Mouse (Mus musculus): Measurements from ENCODE around the gene Csf1.
A peak's percentile ranks its signal among the peaks of the same experiment; 100 is the strongest.

Gene Csf1

DNA sequence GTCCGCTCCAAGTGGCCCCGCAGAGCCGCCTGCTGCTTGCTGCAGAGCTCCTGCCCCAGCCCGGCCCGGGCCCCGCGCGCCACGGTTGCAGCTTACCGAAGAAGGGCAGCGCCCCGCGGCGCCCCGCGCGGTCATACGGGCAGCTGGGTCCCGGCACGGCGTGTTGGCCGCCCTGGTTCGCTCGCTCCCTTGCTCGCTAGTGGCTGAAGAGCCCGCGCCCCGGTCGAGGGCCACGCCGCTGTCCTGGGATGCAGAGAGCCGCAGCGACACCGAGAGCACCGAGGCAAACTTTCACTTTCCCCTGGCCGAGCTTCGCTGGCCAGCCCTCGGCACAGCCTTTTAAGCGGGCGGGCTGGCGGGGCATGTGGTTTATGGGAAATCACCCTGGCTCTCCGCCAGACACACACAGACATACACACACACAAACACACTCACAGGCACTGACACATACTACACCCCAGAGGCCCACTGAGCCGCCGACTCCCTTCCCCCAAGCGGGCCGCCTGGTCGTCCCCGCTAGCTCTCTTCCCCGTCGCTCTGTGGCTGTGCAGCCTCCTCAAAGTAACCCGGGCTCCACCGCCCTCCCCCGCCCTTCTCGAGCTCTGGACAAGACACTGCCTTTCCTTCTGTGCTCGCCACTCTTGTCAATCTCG is at the start of gene Csf1:
Gene Csf1, minus strand, starts transcription at position 541 of the 653 bp plus-strand sequence.
- DNase-seq (ENCODE audit: low read depth, low spot score) = peak; percentile 81

DNA sequence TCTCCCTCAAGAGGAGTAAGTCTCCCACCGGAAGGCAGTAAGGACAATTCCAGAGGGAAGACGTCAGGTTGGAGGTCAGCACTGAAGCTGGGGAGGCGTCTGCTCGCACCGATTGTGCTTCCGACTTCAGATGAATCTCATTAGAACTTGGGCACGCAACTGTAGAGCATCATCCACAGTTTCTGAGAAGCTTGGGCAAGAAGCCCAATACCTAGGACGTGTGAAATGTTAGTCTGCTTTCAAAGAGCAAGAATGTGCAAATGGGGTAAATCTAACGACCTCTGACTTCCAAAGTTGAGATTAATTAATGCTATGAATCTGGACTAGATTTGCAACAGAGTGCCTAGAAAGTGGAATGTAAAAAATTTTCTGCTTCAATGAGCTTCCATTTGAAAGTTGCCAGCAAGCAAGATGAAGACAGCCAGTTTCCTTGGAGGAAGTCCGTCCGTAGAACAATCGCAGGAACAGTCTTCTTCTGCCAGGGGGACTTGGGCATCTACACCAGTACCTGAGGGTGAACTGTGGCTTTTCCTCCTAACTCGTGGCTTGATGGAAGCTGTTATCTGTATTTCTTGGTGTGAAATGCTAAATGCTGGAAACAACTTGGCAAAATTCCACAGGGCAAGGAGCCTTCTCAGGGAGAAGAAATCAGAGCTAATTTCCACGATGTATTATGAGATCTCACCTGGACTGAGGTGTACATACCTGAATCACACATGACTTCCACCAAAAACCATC is 47.9 kb upstream of the Csf1 start:
- no peak for DNase-seq (ENCODE audit: low read depth, low spot score)

DNA sequence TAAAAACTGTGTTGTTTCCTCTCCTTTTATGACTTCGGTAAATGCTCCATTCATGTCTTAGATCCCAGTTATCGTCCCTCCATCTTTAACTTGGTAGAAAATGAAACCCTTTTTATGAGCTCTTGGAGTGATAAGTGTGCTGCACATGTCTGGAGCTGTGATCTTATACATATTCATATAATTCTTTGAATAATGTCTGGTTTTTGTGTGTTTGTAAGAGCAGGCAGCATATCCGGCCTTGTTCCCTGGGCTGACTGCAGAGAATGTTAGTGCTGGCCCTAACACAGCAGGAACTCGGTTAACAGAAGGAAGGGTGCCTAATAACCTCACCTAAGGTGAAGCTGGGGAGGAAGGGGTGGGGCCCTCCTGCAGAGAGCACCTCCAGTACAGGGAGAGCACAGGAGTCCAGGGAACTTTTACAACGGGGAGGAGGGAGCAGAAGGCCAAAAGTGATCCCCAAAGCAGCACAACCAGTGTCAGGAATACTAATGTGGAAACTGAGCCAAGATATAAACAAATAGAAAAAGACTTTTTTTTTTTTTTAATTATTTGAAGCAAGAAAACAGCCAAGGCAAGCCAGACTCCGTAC is 47.2 kb upstream of the Csf1 start:
- no peak for DNase-seq (ENCODE audit: low read depth, low spot score)

DNA sequence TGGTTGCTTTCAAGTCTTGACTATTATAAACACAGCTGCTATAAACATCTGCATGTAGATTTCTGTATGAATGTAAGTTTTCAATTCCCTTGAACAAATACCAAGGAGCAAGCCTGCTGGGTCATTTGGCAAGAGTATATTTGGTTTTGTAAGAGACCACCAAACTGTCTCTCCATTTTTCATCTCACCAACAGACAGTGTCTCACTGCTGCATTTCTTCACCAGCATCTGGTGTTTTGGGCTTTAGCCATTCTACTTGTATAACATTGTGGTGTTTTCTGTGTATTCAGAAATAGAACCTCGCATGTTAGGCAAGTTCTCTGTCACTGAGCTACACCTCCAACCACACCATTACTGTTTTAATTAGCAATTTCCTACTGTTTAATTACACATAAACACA is 46.6 kb upstream of the Csf1 start:
- no peak for DNase-seq (ENCODE audit: low read depth, low spot score)

DNA sequence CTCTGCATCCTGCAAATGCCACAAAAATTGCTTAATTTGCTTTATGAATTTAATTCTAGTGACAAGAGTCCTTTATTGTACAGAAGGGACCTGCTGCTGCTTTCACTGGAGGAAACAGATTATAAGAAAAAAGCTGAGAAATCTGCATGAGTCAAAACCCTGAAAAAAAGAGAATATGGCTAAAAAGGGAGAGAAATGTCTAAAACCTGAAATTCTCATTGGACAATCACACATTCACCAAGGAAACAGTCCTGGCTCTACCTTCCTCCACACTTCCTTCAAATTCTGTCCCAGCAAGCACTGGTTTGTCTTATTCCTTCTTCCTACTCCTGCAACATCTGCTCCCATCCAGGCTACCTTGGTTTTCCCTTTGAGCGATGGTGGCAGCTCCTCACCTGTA is 44.5 kb upstream of the Csf1 start:
- DNase-seq (ENCODE audit: low read depth, low spot score) = no peak

DNA sequence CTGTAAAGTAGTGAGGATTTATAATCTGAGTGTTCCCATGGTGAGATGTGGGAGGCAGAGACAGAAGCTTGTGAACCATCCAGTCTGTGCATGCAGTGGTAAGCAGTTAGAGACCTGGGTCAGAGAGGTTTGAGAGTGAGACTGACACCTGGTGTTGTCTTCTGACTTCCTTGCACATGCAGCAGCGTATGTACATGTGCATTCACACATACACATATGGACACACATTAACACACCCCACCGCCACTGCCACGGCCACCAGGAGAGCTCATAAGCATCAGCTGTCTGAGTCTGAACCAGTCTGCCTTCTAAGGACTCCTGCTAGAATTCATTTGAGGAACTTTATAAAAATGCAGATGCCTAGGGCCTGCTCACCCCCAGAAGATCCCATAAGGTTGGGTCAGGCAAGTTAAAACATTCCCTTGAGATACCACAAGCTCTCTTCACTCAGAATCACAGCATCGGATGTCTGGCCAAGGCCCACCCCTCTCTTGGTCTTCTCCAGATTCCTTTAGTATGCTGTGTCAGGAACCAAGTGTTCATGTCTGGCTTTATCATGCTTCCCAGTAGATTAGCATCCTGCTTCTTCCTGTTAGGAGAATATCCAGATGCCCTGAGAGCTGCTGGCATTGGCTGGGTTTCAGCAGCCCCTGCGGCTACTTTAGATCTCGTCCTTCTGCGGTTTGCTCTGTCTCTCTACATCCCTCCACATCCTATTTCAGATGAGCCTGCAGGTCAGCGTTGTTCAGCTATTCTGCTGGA is 42.1 kb upstream of the Csf1 start:
- DNase-seq (ENCODE audit: low read depth, low spot score) = no peak

DNA sequence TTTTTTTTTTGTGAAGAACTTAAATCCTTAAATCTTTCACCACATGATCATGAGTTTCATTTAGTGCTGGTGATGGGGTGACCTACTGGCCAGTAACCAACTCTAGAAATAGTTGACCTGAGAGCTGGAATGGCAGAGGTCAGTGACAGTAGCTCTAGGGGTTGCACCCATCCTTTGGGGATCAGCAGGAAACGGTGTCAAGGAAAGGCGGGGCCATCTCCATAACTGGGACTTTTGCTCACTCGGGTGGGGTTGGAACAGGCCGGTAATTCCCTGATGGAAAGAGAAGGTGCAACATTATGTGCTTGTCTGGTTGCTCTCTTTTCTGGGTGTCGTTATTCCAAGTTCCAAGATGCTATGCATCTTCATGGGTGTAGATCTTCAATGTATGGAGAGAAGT is 38.7 kb upstream of the Csf1 start:
- DNase-seq (ENCODE audit: low read depth, low spot score) = no peak

DNA sequence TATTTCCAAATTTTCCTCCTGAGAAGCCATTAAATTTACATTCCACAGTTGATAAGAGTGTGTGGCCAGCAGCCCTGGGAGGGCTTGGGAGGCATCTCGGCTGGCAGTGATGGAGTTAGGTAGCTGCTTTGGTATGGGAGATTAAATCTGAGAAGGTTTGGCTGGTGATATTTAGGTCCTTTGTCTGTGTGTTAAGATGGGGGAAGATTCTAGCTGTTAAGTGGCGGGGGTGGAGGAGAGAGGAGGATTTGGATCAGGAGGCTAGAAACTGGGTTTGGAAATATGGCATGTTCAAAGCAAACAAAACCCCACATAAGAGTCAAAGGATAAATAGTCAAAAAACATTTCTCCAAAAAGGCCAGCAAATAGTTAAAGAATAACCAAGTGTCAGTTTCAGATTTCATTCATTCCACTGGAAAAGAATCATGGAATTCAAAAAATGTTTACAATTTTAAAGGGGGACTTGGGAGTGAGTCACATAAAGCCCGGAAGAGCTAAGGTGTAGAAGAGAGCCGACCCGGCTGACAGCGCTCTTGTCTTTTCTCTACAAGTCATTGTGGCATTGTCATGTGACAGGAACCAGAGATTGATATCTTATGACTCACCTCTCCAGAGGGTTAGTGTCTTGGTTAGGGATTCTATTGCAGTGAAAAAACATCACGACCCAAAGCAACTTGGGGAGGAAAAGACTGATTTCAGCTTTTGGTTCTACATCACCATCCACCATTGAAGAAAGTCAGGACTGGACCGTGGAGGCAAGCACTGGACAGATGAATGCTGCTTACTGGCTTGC is 36.1 kb upstream of the Csf1 start:
- DNase-seq (ENCODE audit: low read depth, low spot score) = no peak

DNA sequence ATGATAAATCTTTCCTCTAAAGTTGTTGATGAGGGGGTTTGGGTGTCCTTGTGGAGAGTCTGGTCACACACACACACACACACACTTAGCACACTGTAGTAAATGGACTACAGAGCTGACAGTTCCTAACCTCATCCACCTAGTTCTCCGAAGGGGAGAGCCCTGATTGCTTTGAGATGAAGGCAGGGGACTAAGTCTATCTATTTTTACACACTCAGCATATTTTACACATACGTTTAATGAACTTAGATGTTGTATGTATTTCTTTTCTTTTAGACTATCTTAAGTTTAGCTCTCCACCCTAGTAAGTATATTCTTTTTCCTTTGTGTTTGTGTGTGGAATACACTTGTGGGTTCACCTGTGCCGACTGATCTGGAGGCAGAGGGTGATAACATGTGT is 34.6 kb upstream of the Csf1 start:
- no peak for DNase-seq (ENCODE audit: low read depth, low spot score)

DNA sequence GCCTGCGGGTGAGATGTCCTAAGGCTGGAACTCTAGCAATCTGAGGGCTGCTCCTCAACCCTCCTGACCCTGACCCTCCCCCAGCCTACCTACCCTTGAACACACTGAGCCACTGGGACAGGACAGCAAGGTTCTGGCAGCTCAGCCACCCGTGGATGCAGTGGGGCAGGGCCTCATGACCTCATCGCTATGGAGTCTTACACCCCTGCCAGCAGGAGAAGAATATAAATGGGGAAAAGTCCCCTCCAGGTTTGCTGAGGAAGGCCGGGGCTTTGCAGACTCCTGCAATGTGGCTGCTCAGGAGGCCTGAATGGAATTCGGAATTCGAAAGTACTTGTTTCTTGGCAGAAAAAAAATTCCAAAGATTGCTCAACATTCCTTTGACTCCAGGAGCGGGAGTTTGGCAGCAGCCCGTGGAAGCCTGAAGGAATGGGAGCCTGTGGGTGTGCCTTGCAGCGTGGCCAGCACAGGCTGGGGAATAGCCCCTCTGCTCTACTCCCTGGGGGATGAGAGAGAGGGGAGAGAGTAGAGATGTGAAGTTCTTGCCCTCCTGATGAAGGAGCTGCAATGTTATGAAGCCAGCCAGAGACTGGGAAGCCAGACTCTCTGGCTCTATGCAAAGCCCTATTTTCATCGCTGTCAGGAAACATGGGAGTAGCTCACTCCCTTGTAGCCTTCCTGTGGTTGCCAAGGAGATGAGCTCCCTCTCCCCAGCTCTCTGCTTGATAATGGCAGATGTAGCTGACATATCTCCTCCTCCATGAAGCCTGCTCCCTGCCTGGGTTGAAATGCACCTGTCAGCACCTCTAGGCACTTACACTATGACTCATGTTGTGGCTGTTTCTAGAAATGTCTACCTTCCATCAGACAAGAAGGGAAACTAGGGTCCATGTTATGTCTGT is 33.3 kb upstream of the Csf1 start:
- DNase-seq (ENCODE audit: low read depth, low spot score) = peak; percentile 34

DNA sequence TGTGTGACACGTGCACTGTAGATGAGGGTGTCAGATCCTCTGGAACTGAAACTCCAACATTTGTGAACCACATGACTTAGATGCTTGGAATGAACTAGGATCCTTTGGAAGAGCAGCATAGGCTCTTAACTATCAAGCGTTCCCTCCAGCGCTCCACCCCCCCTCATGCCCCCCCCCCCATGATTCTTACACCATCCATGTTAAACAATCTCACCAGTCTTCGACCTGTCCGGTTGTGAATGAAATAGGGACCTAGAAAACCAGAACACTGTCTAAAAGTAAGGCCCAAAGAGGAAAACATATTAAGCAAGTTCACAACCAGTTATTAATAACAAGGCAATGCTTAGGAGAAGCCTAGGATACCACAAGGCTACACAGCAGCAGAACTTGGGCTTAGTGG is 32.5 kb upstream of the Csf1 start:
- no peak for DNase-seq (ENCODE audit: low read depth, low spot score)

DNA sequence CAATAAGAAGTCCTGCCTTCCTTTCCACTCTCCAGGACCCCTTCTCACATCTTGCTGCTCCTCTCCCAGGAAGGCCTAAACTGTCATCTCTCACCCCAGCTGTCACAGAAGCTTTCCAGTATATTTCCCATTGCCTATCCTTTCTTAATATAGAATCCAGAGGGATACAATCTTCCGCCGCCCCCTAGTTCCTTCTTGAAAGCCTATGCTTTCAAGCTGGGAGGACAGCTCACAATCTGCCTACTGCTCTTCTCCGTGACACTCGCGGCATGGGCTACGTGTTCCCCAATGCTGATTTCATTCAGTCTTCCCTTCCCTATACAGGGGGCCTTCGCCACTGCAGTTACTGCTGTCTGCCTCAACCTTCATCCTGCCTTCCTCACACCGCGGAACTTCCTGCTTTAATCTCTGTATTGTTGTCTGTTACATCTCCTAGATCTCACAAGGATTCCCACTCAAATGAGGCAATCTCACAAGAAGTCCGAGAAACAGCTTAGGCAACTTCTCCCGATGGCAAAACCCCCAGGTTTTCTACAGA is 30.6 kb upstream of the Csf1 start:
- DNase-seq (ENCODE audit: low read depth, low spot score) = no peak

DNA sequence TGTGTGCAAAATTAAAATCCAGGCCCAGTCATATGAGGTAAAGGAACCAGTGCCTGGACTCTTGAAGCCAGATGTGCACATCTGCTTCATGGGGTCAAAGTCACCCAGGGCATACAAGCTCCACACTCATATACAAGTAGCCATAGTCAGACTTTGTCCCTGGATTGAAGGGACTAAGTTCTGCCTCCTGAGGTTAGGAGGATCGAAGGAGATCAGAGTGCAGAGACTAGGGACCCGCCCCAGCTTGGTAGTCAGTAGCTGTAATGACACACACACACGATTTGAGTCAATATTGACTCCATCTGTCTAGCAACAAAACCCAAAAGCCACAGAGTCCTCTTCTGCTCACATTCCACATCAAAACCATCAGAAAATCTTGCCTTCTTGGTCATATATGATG is 30.0 kb upstream of the Csf1 start:
- no peak for DNase-seq (ENCODE audit: low read depth, low spot score)

DNA sequence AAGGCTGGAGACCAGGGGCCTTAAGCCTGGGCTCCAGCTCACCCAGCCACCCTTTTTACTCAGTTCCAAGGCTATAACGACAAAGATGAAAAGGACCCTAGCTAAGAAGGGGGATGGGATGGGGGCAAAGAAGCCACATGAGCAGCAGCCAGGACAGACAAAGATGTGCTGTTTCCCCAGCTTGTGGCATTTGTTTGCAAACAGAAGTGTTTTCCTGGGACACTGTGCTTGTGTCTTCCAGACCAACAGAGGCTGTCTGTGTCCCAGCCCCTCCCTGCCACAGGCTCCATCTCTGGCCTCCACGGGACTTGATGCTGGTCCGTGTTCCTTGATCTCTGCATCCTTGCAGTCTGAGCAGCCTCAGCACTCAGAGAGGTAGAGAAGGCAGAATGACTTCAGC is 28.6 kb upstream of the Csf1 start:
- no peak for DNase-seq (ENCODE audit: low read depth, low spot score)

DNA sequence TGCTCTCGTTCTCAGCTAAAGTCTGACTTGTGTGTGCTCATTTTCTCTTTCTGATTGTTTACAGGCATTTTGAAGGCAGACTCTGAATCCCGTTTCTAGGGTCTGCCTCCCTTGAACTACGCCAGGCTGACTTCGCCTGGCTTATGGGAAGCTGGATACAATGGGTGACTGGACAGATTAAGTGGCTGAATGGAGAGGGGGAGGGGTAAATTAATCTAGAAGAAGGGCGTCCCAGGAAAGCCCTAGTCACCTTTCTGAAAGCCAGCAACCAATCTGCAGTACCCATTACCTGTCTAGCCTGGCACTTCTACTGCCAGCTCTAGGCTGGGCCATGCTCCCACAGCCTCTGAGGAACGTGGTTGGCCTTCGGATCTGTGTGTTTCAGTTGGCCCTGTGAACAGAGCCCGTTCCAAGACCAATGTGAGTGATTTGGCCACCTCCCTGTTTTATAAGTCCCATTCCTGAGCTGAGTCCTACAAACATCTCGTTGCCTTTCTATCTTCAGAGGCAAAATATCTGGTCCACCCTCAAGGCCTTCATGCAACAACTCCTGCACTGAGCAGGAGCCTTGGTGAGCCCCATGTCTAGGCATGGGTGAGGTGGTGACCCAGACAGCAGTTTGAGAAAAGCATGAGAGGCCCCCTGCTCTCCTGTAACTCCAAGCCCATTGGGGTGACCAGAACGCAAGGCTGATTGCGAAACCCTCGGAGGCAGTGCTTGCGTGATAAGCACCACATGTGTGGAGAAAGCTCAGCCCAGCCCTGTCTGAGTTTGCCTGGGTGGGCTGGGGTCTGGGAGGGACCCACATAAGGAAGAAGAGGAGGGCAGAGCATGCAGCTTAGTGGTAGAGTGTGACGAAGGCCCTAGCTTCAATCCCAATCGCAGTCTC is 27.6 kb upstream of the Csf1 start:
- no peak for DNase-seq (ENCODE audit: low read depth, low spot score)

DNA sequence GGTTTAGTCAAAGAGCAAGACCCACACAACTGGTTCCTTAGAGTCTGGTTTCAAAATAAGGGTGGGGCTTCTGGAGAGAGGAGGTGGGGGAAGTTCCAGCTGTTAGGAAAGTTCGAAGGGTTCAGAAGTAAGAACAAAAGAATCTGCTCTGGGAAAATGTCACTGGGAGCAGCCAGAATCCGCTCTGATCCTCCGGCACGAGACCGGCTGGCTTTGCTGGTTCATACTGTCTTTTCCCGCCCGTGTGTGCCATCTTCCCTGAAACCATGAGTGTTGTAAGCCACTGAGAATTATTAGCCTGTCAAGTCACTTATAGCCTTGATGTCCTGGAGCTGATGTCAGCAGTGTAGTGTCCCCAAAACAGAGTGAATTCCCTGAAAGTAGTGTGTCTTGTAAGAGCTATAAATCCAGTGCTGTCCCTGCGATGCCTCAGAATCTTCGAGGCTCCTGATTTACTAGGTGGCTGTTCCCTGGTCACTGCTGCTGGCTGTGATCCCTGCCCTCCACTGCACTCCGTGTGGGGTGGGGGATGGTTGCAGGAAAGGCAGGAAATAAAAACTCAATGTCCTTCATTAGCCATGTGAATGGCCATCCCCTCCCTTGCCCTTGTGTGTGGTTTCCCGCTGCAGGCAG is 26.8 kb upstream of the Csf1 start:
- no peak for DNase-seq (ENCODE audit: low read depth, low spot score)

DNA sequence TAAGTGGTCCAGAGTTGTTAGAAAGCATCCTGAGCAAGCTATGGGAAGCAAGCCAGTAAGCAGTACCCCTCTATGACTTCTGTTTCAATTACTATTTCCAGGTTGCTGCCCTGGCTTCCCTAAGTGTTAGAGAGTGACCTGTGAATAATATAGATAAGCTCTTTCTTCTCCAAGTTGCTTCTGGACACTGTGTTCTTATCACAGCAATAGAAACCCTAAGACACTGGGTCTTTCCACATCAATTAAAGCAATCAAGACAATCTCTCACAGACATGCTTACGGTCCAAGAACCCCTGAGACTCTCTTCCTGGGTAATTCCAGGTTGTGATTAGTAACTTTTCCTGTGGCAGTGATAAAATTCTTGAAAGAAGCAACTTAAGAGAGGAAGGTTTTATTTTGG is 26.1 kb upstream of the Csf1 start:
- no peak for DNase-seq (ENCODE audit: low read depth, low spot score)

DNA sequence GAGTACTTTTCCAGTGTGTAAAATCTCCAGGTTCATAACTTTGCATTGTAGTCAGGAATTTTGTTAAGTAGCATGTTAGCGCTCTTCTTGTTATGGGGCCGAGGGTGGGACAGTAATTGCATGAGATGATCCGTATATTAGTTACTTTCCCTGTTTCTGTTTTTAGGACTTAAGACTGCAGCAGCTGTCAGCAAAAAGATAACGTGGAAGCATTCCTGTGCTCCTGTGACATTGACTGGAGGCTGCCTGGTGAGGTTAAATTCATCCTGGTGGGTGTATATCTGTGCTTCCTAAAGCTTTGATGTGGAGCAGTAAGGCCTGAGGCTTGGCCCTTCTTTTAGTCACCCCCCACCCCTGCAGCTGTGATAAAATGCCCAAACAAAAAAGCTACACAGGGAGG is 25.3 kb upstream of the Csf1 start:
- no peak for DNase-seq (ENCODE audit: low read depth, low spot score)

DNA sequence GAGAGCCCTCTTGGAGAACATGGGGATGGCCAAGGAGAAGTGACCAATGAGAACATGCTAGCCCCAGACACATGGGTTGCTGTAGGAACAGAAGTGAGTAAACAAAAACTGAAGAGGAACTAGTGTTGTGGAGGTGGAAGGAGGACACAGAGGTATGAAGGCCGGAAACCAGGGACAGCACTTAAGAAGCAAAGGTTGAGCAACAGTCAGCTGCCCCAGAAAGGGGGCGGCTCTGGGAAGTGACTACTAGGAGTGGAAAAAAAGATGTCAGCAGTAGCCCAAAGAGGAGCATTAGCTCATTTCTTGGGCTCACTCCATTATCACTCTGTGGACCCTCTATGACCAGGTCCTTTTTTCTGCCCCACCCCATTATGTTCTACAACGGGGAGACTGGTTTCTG is 23.0 kb upstream of the Csf1 start:
- DNase-seq (ENCODE audit: low read depth, low spot score) = no peak
